Mouse (Mus musculus): ENCODE measurements at regions not wholly inside any gene's neighbourhood (a gene's known extent, or its start where the extent isn't known, plus 50 kb on each side); places are given as distances from the start of the nearest gene placed in this dataset.

GRCm38 (mm10) chr1:61428706-61429501 lies 209.7 kb upstream of the Pard3b start:
- TF ChIP-seq CTCF (IDR thresholded peaks at IDR 0.05; ENCODE audit: insufficient read depth, low read depth, low read length) = no peak
- no peak for TF ChIP-seq POLR2A (IDR thresholded peaks at IDR 0.05; ENCODE audit: insufficient read depth, low read depth, low read length)
